Mouse (Mus musculus) left cerebral cortex, postnatal 4 days (tissue): ENCODE measurements at regions not wholly inside any gene's neighbourhood (a gene's known extent, or its start where the extent isn't known, plus 50 kb on each side); places are given as distances from the start of the nearest gene placed in this dataset.
A peak's percentile ranks its signal among the peaks of the same experiment; 100 is the strongest.

Source experiments
- DNase-seq: peaks from one replicate; pipeline ENCODE4 v3.0.0-alpha.2; 2022
- intact Hi-C: fragments of 180-260 bp; cut with DNase I; formaldehyde crosslinking; loops from one replicate; pipeline ENCODE4 v1.15.1; 2025
- microRNA-seq: library from miRNA; unstranded; fragments of <30 nt; microRNA quantifications from one replicate; pipeline ENCODE4 v1.2.0, GENCODE M21; 2022

GRCm38 (mm10) chr14:64592706-64593320 is 488.7 kb downstream of the Prss52 start:
- intact Hi-C loops: no loop called here
- no peak for DNase-seq

- DNase-seq: peak; percentile 68
- intact Hi-C loops: no loop called here
These were observed 489.5 kb downstream of the Prss52 start for GRCm38 (mm10) chr14:64593564-64593963.

GRCm38 (mm10) chr14:64594021-64594561 is 490.0 kb downstream of the Prss52 start:
- intact Hi-C loops: no loop called here
- DNase-seq: no peak

GRCm38 (mm10) chr14:64594811-64595522 is 490.9 kb downstream of the Prss52 start:
- intact Hi-C loops: no loop called here
- no peak for DNase-seq

GRCm38 (mm10) chr14:64595523-64595889 is 491.4 kb downstream of the Prss52 start:
- DNase-seq: peak; percentile 45
- intact Hi-C loops: no loop called here

- no peak for DNase-seq
- intact Hi-C loops: no loop called here
These were observed 491.8 kb downstream of the Prss52 start for GRCm38 (mm10) chr14:64595891-64596290.

- intact Hi-C loops: no loop called here
- DNase-seq: no peak
These were observed 493.1 kb downstream of the Prss52 start for GRCm38 (mm10) chr14:64597218-64597617.

Small RNAs in the stretch of these regions (microRNA-seq; reads per million reads assigned to microRNA genes)
- gene Mir124a-1 (1.5 reads per million), gene Mir3078 (34.0 reads per million, percentile 40 among the genes with 10 or more reads in this experiment)
